Mouse (Mus musculus) ES-Bruce4 (cell line): Measurements from ENCODE around the gene Trim44. TPM values are rescaled to one million over a fixed set of nuclear protein-coding genes. Genes with fewer than 3 reads are reported as not detected.

Experiments used
- H3K27ac ChIP-seq: 2 replicates; pipeline ENCODE4 v1.5.1; 2012; ENCODE audit warnings: low read length, inconsistent platforms; ENCODE audit not compliant: insufficient read depth
- H3K27me3 ChIP-seq: 2 replicates; pipeline ENCODE4 v1.6.1; 2012; ENCODE audit warnings: mild to moderate bottlenecking, low read length, inconsistent platforms; ENCODE audit not compliant: control insufficient read depth, poor library complexity, insufficient read depth, severe bottlenecking
- H3K36me3 ChIP-seq: 2 replicates; pipeline ENCODE4 v1.6.1; 2012; ENCODE audit warnings: inconsistent platforms, mild to moderate bottlenecking, low read length, moderate library complexity; ENCODE audit not compliant: control insufficient read depth, poor library complexity, insufficient read depth, severe bottlenecking
- H3K4me1 ChIP-seq: one replicate; pipeline ENCODE4 v1.8.1; 2011; ENCODE audit warnings: low read length; ENCODE audit not compliant: control insufficient read depth, insufficient read depth
- H3K4me3 ChIP-seq: 2 replicates; pipeline ENCODE4 v1.5.1; 2011; ENCODE audit warnings: low read depth, mild to moderate bottlenecking, low read length
- H3K9ac ChIP-seq: 2 replicates; pipeline ENCODE4 v1.6.1; 2012; ENCODE audit warnings: low read depth, mild to moderate bottlenecking, inconsistent platforms; ENCODE audit not compliant: poor library complexity, severe bottlenecking
- H3K9me3 ChIP-seq: replicated peaks from 2 replicates; pipeline ENCODE4 v1.6.1; 2012; ENCODE audit warnings: mild to moderate bottlenecking, low read length, inconsistent platforms; ENCODE audit not compliant: control insufficient read depth, poor library complexity, insufficient read depth, severe bottlenecking
- CTCF ChIP-seq: IDR thresholded peaks from one replicate; pipeline ENCODE4 v1.8.1; 2011; ENCODE audit warnings: low read depth, low read length
- EP300 ChIP-seq: IDR thresholded peaks from 2 replicates; pipeline ENCODE4 v1.6.1; 2011; ENCODE audit warnings: low read depth, low read length; ENCODE audit not compliant: insufficient read depth
- POLR2A ChIP-seq: IDR thresholded peaks from one replicate; pipeline ENCODE4 v1.8.1; 2011; ENCODE audit warnings: low read length; ENCODE audit not compliant: insufficient read depth
- polyA plus RNA-seq: library from polyadenylated mRNA; stranded (reverse); fragments of >200 nt; gene quantifications from 2 replicates; pipeline ENCODE4 v1.2.4, GENCODE M21; 2011; ENCODE audit warnings: low read depth; ENCODE audit not compliant: missing spikeins, insufficient read depth, insufficient read length

The Trim44 gene
- polyA plus RNA-seq, 1 experiment: 56.5 TPM

DNA sequence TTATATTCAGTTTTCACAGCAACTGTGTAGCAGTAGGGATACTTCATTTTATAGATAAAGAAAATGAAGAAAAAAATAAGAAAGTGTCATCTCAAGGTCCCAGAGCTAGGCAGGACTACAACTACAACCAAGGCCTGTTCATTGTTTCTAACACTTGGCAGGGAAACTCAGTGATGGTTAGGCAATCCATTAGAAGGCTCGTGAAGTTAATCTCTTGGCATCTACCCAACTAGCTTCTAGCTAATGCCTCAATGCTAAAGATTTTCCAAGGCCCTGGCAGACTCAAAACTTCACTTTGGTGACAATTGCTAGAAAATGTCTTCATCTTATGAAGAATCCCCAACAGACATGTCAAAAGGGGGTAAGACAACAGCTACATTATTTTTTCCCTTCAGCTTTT lies 93.0 kb downstream of the Trim44 start:
- no peak for TF ChIP-seq EP300
- TF ChIP-seq POLR2A: no peak
- TF ChIP-seq CTCF: no peak
- Histone ChIP-seq H3K4me1 (no peaks in the 10 kb centered on the region), H3K27me3 (no peaks in the 10 kb centered on the region), H3K27ac (no peak overlapping the region), H3K36me3 (no peaks in the 10 kb centered on the region), H3K4me3 (no peak overlapping the region), H3K9ac (no peak overlapping the region), H3K9me3 (no peaks in the 10 kb centered on the region)

DNA sequence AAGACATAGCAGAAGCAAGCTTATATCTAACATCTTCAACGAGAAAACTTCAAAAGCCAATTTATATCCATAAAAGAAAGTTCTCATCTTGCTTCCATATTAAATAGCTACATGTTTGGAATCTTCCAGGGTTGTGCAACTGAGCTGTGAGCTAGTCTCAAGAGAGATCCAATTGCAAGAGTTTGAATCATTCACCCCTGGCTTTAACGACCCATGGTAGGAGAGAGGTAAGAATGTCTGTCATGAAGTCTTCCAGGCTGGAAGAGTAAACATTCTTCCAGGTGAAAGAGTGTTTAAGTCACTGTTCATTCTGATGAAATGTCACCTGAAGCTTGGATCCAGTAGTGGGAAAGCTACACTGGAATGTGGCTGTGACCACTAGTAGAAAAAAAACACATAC lies 93.6 kb downstream of the Trim44 start:
- H3K36me3 ChIP-seq: no peaks in the 10 kb centered on the region
- no peak overlapping the region for H3K27ac ChIP-seq
- no peaks in the 10 kb centered on the region for H3K4me1 ChIP-seq
- no peaks in the 10 kb centered on the region for H3K27me3 ChIP-seq
- no peak overlapping the region for H3K9ac ChIP-seq
- TF ChIP-seq EP300 (no peak), POLR2A (no peak), CTCF (no peak)
- H3K4me3 ChIP-seq: no peak overlapping the region
- no peaks in the 10 kb centered on the region for H3K9me3 ChIP-seq

DNA sequence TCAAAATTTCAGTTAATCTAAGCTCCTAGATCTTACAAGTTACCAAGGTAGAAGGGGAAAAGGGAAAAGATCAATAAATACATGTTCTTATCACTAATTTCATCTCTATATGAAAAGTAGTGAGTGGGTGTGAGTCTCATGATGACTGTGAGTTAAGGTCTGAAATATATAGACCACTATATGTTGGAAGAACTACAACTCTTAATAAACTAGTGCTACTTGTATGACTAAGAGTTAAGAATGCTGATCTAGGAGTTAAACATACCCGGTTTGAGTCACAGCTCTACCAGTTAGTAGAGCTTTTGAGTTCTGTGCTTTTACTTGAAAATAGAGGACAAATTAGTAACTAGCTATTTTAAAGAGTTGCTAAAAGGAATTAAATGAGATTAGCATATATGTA lies 94.7 kb downstream of the Trim44 start:
- Histone ChIP-seq H3K4me3 (no peak overlapping the region), H3K27ac (no peak overlapping the region), H3K9me3 (no peaks in the 10 kb centered on the region), H3K36me3 (no peaks in the 10 kb centered on the region), H3K4me1 (no peaks in the 10 kb centered on the region), H3K9ac (no peak overlapping the region), H3K27me3 (no peaks in the 10 kb centered on the region)
- TF ChIP-seq EP300: no peak

DNA sequence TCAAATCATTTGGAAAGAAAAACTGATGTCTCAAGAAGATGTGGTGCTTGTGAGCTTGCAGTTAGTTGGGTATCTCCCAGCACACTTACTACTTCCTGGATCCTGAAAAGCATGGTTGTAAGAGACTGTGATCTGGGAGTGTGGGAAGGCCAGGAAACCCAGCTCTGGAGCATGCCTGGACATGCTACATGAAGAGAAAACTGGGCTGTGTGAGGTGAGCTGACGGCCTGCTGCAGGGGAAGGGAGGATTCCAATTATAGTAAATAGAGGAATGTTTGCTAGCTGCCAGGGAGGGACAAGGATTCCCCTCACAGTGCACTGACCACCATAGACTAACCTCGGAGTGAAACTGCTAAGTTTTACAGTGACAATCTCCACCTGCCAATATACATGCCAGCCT lies 104.4 kb downstream of the Trim44 start:
- no peaks in the 10 kb centered on the region for H3K36me3 ChIP-seq
- no peak overlapping the region for H3K9ac ChIP-seq
- H3K9me3 ChIP-seq: no peaks in the 10 kb centered on the region
- no peak overlapping the region for H3K27ac ChIP-seq
- H3K4me3 ChIP-seq: no peak overlapping the region
- no peak for TF ChIP-seq CTCF
- no peak for TF ChIP-seq POLR2A
- no peak for TF ChIP-seq EP300
- H3K4me1 ChIP-seq: no peaks in the 10 kb centered on the region
- H3K27me3 ChIP-seq: no peaks in the 10 kb centered on the region

DNA sequence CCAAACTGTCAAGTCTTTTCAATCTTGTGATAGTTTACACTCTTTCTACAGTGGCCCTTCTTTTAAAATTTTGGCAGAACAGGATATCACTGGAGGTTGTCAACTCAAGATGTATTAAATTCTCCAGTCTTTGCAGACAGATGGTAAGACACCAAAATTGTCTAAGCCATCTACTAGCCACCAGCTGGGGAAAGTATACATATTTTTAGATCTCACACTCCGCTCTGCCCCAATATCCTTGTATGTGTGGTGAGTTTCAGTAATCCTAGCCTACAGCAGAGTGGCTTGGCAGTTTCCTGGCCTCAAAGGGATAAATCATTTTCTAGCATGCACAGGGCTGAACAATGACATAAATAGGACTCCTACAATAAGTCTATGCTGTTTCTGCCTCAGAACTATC lies 105.1 kb downstream of the Trim44 start:
- Histone ChIP-seq H3K4me1 (no peaks in the 10 kb centered on the region), H3K27ac (no peak overlapping the region), H3K4me3 (no peak overlapping the region), H3K9me3 (no peaks in the 10 kb centered on the region), H3K36me3 (no peaks in the 10 kb centered on the region), H3K27me3 (no peaks in the 10 kb centered on the region), H3K9ac (no peak overlapping the region)
- TF ChIP-seq EP300: no peak

DNA sequence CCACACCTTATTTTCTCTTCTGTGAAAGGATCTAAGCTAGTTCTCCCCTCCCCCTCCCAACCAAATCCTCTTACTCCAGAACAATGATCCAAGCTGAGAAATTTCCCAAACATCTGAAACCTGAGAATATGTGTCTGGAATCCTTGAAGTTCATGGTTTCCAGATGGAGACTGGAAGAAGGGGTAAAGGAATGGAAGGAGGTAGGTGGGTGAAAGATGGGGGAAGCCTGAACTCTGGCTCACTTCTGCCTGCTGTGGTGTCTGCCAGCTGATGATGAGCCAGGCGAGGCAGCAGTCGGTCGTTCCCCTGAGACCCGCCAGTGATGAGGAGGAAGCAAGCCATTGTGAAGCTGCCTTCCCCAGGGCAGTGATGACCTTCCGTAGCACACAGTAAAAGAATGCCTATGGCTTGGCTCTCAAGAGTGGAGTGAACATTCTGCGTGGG lies 112.8 kb downstream of the Trim44 start:
- Histone ChIP-seq H3K4me1 (no peaks in the 10 kb centered on the region), H3K27ac (no peak overlapping the region), H3K36me3 (no peaks in the 10 kb centered on the region), H3K9me3 (no peaks in the 10 kb centered on the region), H3K27me3 (no peaks in the 10 kb centered on the region), H3K9ac (no peak overlapping the region), H3K4me3 (no peak overlapping the region)
- no peak for TF ChIP-seq EP300
- no peak for TF ChIP-seq CTCF
- TF ChIP-seq POLR2A: no peak
